Mouse (Mus musculus) brain, embryonic 14.5 days (tissue): ENCODE results near the gene Zfp639. TPM values are rescaled to one million over a fixed set of nuclear protein-coding genes. Genes with fewer than 3 reads are reported as not detected.

ENCODE experiments used
- DNase-seq: peaks from one replicate; pipeline ENCODE4 v3.0.0-alpha.2; 2011; ENCODE audit warnings: low read depth
- CTCF ChIP-seq: fragments of 200-500 bp; IDR thresholded peaks from 2 replicates; pipeline ENCODE4 v1.5.1; 2012; ENCODE audit warnings: inconsistent platforms, mild to moderate bottlenecking, moderate library complexity, borderline replicate concordance; ENCODE audit not compliant: insufficient read depth, insufficient read length; ENCODE audit errors: extremely low read depth
- POLR2A ChIP-seq: fragments of 200-500 bp; IDR thresholded peaks from 2 replicates; pipeline ENCODE4 v1.6.1; 2012; ENCODE audit warnings: mild to moderate bottlenecking, inconsistent platforms, borderline replicate concordance; ENCODE audit not compliant: poor library complexity, insufficient read depth, insufficient read length, severe bottlenecking; ENCODE audit errors: extremely low read depth
- polyA plus RNA-seq: library from polyadenylated mRNA; depleted of rRNA; stranded (reverse); fragments of >200 nt; gene quantifications from 2 replicates; pipeline ENCODE4 v1.2.3, GENCODE M21; 2012; rRNA removed

The Zfp639 gene
- 56.4 and 59.4 TPM in 2 replicates for polyA plus RNA-seq

- TF ChIP-seq CTCF: no peak
- no peak for TF ChIP-seq POLR2A
- peak; percentile 46 for DNase-seq
Measured at GRCm38 (mm10) chr3:32509496-32510374, at the start of gene Zfp639. Zfp639 (plus strand) TSS chr3:32510259.

DNA sequence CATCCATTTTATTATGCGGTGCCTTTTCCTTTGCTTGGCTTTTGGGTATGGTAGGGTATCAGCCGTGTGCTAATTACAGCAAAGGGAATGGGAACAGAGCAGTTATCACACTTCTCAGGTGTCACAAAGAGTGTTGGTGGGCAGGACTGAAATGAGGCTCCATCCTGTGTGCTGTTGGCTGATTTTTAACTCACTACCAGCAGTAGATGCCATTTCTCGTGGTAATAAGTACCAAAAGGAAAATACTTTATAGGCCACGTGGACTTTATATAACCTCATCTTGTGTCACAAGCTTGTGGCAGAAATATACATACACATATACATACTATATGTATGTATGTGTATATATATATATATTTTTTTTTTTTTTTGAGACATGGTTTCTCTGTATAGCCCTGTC lies 42.7 kb upstream of the Zfp639 start:
- no peak for DNase-seq

DNA sequence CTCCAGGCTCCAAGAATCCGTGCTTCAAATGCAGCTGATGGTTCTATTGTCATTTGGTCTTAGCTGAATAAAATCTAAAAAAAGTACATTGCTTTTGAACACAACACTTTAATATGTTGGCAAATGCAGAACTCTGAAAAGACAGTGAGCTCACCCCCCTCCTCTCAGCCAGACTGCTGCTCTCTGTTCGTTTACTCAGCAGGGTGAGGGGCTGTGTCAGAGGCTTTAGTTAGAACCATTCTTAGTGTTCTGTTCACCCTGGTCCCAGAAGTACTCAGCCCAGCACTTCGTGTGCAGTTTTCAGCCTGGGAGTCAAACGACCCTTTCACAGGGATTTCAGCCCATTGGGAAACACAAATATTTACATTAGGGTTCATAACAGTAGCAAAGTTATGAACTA lies 41.6 kb upstream of the Zfp639 start:
- no peak for DNase-seq
- TF ChIP-seq POLR2A (no peak), CTCF (no peak)

More for the DNA sequence above, 42.7 kb upstream of the Zfp639 start:
- TF ChIP-seq POLR2A (no peak), CTCF (no peak)

- no peak for DNase-seq
- TF ChIP-seq POLR2A: no peak
Measured at GRCm38 (mm10) chr3:32470449-32470848, 39.6 kb upstream of the Zfp639 start.

DNA sequence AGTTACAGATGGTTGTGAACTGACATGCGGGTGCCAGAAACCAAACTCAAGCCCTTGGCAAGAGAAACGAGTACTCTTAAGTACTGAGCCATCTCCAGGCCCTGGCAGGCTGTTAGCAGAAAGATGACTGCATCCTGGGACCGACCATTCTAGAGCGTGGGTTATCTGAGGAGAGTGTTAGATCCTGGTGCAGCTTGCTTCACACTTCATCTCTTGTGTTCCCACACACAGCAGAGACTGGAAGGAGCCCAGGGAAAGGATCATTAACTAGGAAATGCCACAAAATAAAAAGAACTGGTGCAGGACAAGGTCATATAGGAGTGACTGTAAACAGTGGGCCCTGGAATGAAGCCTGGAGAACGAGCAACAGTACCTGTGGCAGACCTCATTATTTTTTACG lies 39.0 kb upstream of the Zfp639 start:
- TF ChIP-seq CTCF: no peak
- DNase-seq: no peak

DNA sequence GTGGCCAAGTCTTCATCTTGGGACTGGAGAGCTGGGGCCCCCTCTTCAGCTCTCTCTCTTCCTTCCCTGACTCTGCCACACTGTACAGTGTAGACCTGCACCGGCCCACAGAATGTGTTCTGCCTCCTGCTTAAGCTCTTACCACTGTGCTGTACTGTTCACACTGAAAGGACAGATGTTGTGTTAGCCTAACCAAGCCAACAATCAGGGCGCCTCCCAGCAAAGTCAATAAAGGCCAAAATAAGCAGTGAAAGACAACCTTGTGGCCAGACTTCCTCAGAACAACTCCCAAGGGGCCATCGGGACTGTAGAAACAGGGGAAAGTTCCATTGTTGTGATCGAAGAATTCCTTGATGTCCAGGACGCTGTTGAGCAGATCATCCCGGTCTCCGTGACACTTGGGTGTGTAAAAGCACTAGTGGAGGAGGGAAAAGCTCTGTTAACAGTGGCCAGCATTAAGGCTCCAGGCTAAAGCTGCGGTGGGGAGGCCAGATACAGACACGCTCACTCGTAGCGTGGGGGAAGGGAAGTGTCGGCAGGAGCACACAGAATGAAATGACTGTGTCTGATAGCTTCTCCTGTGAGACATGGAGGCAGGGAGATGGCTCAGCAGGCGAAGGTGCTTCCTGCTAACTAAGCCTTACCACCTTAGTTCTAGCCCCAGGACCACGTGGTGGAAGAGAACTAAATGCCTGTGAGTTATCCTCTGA lies 37.7 kb upstream of the Zfp639 start:
- DNase-seq: no peak
- no peak for TF ChIP-seq POLR2A
- no peak for TF ChIP-seq CTCF

DNA sequence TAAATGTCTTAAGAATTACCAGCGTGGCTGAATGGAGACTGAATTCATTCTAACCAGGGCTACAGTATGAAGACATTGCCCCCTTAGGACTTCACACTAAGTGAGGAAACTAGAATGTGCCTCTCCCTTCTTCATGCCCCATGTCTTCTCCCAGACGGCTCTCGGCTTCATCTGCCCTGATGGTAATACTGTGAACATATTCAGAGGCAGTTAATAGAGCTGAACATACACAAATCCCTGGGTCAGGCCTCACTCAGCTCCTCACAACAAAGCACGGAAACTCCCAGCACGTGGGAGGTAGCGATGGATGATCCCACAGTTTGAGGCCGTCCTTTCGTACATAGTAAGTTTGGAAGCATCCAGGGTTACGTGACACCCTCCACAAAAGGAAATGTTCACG lies 36.9 kb upstream of the Zfp639 start:
- DNase-seq: no peak
- no peak for TF ChIP-seq POLR2A
- TF ChIP-seq CTCF: no peak

DNA sequence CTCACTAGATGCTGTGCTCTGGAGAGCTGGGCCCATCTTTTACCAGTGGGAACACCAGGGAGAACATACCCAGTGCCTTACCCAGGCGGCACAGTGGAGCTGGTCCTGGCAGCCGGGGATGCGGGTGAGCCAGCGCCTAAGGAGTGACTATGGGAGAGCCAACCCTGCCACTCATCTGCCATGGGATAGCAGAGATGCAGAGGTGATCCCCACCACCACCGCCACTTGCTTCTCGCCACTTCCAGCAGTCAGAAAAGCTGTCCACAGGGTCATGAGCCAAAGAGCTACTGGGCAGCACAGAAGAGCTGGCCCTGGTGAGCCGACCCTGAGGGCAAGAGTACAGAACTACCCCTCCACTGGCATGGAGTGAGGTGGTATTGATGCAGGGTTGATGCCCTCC lies 30.1 kb upstream of the Zfp639 start:
- no peak for TF ChIP-seq CTCF
- DNase-seq: no peak

- DNase-seq: no peak
- no peak for TF ChIP-seq POLR2A
- no peak for TF ChIP-seq CTCF
Measured at GRCm38 (mm10) chr3:32483035-32483434, 27.0 kb upstream of the Zfp639 start.

- DNase-seq: no peak
- TF ChIP-seq CTCF (no peak), POLR2A (no peak)
Measured at GRCm38 (mm10) chr3:32486543-32486942, 23.5 kb upstream of the Zfp639 start.

DNA sequence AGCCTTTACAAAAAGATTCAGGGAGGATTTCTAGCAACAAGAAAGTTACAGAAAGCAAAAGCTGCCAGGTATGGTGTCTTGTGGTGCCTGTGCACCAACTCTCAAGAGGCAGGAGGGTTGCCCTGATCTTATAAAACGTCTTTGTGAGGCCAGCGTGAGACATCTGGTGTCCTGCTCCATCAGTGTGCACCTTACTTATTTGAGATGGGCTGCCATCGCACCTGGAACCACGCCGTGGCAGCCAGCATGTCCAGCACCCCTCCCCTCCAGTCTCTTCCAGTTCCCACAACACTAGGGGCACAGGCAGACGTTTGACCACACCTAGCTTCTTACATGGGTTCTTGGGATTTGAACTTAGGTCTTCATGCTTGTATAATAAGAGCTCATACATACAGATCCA lies 21.9 kb upstream of the Zfp639 start:
- DNase-seq: no peak
- TF ChIP-seq CTCF: no peak
- no peak for TF ChIP-seq POLR2A

- TF ChIP-seq CTCF (no peak), POLR2A (no peak)
- no peak for DNase-seq
Measured at GRCm38 (mm10) chr3:32490076-32490927, 19.8 kb upstream of the Zfp639 start.

DNA sequence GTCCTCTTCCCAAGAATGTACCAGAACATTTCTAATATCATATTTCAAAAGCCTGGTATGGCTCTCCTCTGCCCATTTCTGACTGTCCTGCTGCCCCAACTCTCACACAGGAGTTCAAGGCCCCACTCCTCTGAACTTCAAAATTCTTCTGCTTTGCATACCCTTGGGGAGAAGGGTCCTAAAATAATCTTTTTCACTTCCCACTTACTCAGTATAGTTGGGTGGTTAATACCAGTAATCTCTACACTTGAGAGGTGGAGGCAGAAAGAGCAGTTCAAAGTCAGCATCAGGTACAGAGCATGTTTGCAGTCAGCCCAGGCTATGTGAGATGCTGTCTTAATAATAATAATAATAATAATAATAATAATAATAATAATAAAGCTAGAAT lies 19.1 kb upstream of the Zfp639 start:
- DNase-seq: no peak
- TF ChIP-seq POLR2A (no peak), CTCF (no peak)
